Mouse (Mus musculus) left cerebral cortex, postnatal 14 days (tissue): ENCODE data around the gene Snx20. TPM values are rescaled to one million over a fixed set of nuclear protein-coding genes. Genes with fewer than 3 reads are reported as not detected.
"Not testable (repeated sequence)": the region's sequence is repeated elsewhere in the genome, so short reads cannot be mapped to it uniquely, and the experiment has no call there.

ENCODE experiments used
- DNase-seq, 2 experiments: peaks; one replicate each; pipeline ENCODE4 v3.0.0; 2021 to 2022; ENCODE audit warnings: low spot score in 2 of 2, mixed read lengths in 1 of 2
- intact Hi-C: fragments of 180-260 bp; cut with DNase I; formaldehyde crosslinking; loops from one replicate; pipeline ENCODE4 v1.15.1; 2025
- long read RNA-seq, 2 experiments: library from polyadenylated mRNA; stranded (forward); transcript quantifications; one replicate each; pipeline ENCODE4 v2.0.0; 2021
- total RNA-seq, 2 experiments: library from RNA; stranded (reverse); gene quantifications; 2 replicates each; pipeline ENCODE4 v1.2.3; 2021

The Snx20 gene
- total RNA-seq, result 1 to 10 TPM; 1.8 to 2.0 TPM
- long read RNA-seq, experiment 1, partial matches to known transcripts, result 1 of 1 reads
- long read RNA-seq, experiment 1, other reads (novel, unspliced or antisense), result 0 of 1 reads
- long read RNA-seq, experiment 2, partial matches to known transcripts, result 1 of 1 reads
- long read RNA-seq, experiment 2, other reads (novel, unspliced or antisense), result 0 of 1 reads

DNA sequence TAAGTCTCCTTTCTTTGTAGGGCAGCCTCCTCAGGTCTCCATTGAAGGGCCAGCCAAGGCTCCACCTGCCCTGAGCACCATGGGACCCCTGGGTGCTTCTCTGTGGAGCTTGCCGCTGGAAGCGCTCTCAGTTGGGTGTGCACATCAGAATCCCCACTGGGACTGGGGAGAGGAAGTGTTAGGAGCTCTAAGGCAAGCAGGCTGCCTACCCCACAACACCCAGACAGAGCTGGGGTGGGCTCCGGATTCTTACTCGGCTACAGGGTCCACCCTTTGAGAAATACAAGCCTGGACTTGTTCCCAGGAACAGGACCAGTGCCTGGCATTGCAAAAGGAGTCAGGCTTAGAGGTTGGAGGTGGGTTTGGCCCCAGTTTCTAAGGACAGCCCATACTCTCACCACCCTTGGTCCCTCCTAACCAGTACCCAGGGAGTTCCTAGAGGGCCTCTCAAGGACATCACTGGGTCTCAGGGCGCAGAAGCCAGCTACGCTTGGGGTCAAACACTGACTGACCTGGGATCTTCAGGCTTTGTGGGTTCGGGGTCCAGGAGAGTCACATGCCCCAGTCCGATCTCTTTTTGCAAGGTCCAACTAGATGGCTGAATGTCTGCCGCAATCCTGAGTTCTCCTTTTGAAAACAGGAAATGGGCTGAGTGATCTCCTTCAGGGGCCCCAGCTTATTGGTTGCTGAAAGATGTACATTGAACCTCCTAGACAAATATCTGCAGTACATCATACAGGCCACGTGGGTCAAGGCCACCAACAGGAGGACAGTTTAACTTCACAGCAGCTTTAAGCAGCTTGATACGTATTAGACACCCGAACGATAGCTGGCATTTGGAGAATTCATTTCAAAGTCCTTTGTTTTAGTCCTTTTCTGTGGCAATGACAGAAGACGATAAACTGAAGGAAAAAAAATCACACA, at the start of gene Snx20:
Gene Snx20 (minus strand): TSS at position 655 of the 924 bp plus-strand sequence.
- no peak for DNase-seq
- intact Hi-C loops, result no loop called here

DNA sequence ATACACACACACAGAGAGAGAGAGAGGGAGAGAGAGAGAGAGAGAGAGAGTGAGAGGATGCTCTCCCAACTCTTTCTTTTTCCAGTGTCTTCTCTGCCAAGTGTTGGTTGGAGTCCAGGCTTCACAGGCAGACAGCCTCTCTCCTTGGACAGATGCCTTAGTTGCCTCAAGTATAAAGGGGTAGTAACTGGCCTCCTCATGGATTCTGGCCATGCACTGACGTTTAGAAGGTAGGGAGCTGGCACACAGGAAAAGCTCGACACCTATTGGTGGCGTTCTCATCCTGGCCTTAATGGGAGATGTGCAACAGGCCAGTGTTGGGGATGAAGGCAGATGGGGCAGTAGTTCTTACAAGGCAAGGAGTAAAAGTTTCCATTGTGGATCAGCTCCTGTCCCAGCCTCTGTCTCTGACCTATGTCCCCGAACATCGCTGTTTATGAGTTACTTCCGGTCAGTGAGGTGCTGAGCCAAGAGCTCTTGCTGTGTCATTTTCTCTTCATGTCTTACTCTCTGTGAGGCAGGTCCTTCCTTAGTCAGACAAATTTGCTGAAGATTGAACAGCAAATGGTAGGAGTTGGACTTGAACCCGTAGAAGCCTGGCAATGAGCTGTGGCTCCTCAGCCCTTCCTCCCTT, 47.8 kb upstream of the Snx20 start:
- DNase-seq, result no peak
- intact Hi-C loops, result no loop called here

DNA sequence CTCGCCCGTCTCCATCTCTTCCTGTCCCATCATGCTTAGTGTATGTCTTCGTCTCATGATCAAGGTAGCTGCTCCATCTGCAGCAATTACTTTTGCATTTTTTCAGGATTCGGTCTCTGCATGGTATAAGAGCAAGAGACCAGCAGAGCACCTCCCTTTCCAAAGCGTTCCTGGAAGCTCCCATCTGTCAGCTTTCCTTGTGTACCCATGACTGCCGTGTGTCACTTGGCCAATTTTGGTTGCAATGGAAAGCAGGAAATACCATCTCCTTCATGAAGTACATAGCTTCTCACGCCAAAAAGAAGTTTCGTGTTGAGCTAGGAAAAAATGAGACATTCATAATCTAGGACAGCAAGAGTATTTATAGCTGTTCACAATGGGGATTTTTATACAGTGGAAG, 45.1 kb upstream of the Snx20 start:
- intact Hi-C loops, result no loop called here
- peak in 1 of 2 experiments; percentile 62 for DNase-seq

DNA sequence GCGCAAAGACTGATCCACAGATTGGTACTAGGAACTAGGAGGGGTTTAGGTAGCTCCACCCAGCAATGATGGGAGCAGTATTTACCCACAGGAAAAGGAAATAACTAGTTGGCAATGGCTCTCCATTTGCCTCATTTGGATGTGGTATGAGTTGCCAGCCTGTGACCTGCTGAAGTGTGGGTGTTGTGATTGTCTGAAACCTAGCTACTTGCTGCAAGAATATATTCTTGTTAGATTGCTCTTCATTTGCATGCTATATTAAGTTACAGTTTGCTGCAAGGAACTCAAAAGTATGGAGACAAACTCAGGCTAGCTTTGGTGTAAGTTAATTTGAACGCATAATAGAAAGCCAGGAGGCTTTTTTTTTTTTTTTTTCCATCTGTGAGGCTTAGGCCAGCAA, 44.6 kb upstream of the Snx20 start:
- peak in 1 of 2 experiments; percentile 43 for DNase-seq
- intact Hi-C loops, result no loop called here

DNA sequence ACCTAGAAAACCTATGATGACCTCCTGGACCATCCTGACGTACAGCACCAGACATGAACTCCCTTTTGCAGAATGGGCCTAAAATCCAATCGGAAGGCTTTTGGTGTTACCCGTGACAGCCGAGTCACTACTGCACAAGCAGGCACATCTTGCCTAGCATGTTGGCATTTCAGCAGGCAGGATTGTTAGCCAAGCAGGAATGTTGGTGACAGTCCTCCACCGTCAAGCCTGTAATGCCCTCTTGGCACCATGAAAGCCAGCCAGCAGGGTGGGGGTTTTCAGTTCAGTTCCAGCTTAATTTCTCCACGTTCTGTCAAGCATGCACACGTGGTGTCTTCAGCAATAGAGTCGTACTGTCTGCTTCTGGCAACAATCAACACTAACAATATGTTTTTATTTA, 41.1 kb upstream of the Snx20 start:
- no peak for DNase-seq
- intact Hi-C loops, result no loop called here

DNA sequence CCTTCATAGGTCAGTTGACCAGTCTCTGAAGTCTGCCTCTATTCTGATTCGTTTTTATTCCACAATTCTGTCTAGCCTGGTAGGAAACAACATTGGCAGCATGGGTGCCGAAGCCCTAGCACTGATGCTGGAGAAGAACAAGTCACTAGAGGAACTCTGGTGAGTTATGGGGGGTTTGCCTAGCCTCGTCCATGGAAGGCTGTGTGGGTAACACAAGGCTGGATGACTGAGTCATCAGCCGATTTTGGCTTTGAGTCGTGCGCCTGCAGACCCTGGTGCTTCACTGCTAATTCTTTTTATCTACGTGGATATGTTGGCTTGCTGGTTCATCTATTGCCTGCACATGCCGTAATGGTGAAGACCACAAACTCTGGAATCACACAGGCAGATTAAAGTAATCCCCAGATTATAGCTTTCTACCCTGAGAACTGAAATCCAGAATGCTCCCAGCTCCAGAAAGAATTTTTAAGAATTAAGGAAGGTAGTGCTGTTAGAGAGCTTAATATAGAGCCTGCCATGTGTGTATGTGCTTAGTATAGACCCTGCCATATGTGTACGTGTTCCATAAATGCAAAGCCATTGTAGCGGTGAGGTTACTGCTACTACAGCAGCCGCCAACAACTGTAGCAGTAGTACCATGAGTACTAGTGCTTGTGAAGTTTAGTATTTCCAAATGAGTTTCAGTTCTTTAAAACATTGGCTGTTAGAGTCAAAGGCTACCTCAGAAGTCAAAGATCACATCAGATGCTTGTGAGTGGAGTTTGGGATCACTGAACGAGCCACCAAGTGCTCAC, 39.6 kb upstream of the Snx20 start:
- intact Hi-C loops, result no loop called here
- peak in 1 of 2 experiments; percentile 55 for DNase-seq

DNA sequence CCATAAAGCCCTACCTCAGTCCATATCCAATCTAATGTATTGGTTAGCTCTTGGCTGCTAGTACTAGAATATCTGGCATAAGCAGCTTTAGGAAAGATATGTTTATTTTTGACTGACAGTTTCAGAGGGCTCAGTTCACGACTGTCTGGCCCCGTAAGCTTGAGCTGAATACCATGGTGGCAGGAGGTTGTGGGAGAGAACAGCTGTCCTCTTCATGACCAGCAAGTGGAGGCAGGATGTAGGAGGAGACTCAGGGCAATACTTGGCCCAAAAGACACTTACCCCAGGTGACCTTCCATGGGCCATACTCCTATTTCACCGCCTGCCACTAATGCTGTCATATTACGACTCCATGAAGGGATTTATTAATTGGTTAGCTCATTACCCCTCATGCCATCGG, 37.9 kb upstream of the Snx20 start:
- no peak for DNase-seq
- intact Hi-C loops, result no loop called here

DNA sequence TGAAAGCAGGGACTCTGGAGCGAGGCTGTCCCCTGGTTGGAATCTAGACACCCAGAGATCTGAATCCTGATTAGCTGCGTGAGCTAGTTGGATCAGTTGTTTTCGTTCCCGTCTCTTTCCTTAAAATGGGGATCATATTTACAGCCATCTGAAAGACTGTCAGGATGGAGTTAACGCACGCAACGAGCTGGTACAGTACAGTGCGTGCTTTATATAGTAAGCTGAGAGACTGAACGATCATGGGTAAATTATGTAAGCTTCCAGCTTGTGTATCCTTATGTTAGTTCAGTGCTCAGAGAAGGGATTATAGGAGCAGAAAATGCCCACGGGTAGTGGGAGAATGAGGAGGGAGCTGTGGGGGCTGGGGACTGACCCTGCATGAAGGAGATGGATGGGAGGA, 35.6 kb upstream of the Snx20 start:
- intact Hi-C loops, result no loop called here
- DNase-seq, result peak; percentile 44 to 74

DNA sequence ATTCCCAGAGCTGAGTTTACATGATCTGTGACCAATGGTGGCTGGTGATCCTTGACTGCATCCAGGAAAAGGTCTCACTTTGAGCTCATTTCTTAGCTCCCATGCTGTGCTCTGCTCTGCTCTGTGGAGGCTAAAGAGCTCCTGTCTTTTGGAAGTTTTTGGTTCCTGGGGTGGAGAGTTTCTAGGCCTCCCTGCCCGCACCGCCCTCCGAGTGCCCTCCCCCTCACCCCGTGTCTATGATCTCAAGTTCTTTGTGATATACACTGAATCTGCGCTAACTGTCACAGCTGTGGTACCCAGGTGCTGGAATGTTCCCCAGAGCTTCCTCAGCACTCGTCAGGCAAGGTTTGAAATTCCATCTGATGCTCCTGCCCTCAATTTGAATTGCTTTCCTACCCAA, 34.9 kb upstream of the Snx20 start:
- DNase-seq, result no peak
- intact Hi-C loops, result no loop called here

DNA sequence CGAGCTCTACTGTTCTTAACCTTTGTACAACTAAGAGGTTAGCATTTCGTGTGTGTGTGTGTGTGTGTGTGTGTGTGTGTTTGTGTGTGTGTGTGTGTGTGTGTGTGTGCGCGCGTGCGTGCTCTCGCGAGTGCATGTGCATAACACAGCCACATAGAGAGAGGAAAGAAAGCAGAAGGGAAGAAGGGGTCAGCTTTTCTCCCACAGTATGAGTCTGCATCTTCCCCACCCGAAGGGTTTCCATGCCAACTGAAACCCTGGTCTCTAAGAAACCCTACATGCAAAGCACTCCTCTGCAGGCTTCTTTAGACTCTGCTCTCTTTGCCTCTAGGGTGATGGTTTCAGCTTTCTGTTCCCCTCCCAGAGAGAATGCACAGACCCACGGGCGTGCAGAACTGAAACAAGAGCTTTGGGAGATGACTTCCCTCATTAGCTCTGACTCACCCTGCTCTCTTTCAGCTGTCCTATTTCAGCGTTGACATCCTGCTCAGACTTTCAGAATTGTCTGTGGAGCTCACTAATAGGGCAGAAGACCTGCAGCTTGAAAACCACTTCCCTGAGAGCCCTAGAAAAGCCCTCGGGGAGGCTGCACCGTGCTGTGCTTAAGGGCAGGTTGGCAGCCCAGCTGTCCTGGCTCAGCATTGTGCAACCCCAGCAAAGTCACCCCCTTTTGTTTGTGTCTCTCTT, 32.6 kb upstream of the Snx20 start:
- intact Hi-C loops, result no loop called here
- DNase-seq, result peak; percentile 61 to 90

DNA sequence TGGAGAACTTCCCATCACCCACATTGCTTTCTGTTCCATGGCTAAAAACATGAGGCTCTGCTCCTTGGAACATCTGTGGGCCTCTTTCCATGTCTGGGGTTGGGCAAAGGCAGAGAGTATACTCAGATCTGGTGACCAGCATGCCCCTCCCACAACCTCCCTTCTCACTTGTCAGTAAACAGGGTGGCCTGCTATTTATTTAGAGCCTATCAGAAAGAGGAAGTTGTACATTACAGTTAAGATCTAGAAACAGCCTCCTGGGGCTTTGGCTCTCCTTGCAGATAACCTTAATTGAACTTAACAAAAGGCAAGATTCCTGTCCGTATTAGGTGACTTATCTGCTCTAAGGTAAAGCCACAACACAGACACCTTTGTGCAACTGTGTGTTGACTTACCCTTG, 30.5 kb upstream of the Snx20 start:
- DNase-seq, result peak in 1 of 2 experiments; percentile 41
- intact Hi-C loops, result no loop called here

DNA sequence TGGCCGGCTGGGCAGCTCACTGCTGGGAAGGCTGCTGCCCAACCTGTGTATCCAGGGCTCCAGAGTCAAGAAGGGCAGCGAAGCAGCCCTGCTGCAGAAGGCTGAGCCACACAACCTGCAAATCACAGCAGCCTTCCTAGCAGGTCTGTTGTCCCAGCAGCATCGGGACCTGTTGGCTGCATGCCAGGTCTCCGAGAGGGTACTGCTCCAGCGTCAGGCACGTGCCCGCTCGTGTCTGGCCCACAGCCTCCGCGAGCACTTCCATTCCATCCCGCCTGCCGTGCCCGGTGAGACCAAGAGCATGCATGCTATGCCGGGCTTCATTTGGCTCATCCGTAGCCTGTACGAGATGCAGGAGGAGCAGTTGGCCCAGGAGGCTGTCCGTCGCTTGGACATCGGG, 29.0 kb upstream of the Snx20 start:
- intact Hi-C loops, result no loop called here
- DNase-seq, result no peak

DNA sequence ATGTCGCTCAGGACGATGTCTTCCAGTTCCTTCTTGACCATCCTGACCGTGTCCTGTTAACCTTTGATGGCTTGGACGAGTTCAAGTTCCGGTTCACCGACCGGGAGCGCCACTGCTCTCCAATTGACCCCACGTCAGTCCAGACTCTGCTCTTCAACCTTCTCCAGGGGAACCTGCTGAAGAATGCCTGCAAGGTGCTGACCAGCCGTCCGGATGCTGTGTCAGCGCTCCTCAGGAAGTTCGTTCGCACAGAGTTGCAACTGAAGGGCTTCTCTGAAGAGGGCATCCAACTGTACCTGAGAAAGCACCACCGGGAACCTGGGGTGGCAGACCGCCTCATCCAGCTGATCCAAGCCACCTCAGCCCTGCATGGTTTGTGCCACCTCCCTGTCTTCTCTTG, 28.2 kb upstream of the Snx20 start:
- no peak for DNase-seq
- intact Hi-C loops, result no loop called here

DNA sequence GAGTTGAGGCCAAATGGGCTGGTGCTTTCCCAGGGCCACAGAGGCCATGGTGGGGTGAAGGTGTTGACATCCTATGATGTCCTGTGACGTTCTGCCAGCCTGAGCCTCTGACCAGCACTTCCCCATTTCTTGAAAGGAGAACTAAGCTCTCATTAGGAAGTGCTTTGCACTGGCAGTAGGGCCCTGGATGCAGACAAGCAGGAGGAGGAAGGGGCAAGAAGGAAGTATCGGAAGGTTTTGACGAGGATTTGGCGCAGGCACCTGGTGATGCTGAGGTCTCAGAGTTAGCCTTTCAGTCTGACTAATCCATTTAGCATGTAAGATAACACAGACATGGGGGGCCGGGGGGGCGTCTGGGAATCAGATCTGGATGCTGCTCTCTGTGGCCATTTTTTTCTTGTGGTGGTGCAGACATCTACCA, 26.5 kb upstream of the Snx20 start:
- intact Hi-C loops, result no loop called here
- DNase-seq, result no peak

DNA sequence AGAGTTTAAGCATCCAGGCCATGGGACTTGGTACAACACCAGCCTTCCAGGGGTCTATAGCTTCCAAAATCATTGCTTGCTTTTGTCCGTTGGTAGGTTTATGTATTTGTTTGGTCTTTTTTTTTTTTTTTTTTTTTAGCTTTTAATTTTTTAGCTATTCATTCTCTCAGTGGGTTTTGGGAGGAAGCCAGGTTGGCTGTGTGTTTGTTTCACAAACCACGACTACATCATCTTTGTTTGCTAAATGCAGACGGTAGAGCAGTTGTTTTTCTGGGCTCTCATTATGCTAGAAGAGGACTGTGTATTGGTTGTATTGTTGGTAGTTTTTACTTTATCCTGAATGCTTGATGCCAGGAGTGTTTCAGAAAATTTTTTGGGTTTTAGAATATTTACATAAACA, 23.9 kb upstream of the Snx20 start:
- intact Hi-C loops, result no loop called here
- no peak for DNase-seq

DNA sequence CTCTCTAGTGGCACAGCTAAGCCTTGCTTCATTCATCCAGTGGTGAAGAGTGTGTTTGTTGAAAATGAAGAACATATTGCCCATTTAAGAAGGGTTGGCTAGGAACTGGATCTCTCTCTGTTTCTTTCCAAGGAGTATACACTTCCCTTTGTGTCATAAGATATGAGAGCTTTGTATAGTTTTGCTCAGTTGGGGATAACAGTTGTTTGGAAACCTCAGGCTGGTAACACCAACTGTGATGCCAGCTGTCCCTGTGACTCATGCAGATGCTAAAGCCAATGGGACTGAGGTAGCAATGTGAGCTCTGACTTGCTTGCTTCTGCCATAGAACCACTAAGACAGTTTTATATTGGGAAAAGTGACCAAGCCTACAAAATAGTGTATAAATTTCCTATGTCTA, 19.4 kb upstream of the Snx20 start:
- peak; percentile 50 to 53 for DNase-seq
- intact Hi-C loops, result no loop called here

DNA sequence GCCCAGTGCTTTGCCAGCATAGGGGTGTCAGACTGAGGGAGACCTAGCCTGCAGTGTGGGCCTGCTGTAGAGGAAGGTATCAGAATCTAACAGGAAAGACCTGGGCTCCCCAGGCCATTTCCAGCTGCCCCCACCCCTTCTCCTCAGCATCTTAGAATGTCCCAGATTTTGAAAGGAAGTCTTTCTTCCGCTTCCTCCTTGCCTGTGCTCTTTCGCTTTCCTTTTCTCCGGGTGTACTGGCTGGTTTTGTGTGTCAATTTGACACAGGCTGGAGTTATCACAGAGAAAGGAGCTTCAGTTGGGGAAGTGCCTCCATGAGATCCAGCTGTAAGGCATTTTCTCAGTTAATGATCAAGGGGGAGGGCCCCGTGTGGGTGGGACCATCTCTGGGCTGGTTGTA, 15.2 kb upstream of the Snx20 start:
- DNase-seq, intact Hi-C loops: not testable (repeated sequence)

DNA sequence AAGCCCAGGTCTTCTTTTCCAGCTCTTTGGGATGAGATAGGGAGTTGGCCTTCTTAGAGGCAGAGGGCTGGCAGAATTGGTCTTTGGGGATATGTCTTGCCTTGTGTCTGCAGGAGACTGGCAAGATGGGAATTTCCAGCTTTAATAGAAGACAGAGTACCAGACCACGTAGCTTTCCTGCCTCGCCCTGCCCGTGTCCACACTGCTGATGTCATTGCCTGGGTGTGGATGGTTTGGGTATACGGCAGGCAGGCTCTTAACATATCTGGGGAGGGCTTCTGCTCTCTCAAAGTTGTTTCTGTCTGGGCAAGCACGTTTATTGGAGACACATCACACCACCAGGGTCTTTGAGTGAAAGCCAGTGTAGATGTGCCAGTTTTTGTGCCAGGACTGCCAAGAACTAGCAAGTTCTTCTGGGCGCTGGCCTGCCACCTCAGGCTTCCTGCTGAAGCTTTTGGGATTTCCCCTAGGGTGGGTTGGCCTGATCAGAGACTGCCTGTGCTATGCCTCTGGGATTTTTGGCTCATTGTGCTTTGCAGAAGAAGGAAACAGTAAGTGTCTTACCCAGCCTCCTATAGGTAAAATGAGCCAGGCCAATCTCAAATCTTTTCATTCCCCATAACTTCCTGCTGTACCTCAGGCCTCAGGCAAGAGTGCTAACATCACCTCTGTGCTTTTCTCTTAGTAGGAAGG, 14.2 kb upstream of the Snx20 start:
- intact Hi-C loops, result no loop called here
- no peak for DNase-seq

DNA sequence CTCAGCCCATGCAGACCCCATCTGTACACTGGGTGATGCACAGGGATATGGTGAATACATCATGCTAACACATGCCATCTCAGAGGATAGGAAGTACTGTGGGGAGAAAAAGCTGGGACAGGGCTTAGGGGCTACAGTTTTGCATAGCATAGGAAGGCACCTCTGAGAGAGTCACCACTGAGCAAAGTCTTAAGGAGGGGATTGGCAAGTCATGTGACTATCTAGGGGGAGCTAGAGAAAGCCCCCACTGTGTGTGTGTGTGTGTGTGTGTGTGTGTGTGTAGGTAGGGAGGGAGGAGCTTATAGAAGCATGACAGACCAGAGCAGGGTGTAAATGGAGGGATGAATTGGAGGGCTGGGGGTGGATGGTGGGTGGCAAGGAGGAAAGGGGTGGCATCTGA, 12.4 kb upstream of the Snx20 start:
- intact Hi-C loops, result no loop called here
- DNase-seq, result no peak
